Mouse (Mus musculus): ENCODE measurements around the gene Cacna1i. TPM values are rescaled to one million over a fixed set of nuclear protein-coding genes. Genes with fewer than 3 reads are reported as not detected.
A peak's percentile ranks its signal among the peaks of the same experiment; 100 is the strongest.

Cacna1i gene
- total RNA-seq, 2 experiments from 2014 or later = 0.10 TPM; not detected in 1

DNA sequence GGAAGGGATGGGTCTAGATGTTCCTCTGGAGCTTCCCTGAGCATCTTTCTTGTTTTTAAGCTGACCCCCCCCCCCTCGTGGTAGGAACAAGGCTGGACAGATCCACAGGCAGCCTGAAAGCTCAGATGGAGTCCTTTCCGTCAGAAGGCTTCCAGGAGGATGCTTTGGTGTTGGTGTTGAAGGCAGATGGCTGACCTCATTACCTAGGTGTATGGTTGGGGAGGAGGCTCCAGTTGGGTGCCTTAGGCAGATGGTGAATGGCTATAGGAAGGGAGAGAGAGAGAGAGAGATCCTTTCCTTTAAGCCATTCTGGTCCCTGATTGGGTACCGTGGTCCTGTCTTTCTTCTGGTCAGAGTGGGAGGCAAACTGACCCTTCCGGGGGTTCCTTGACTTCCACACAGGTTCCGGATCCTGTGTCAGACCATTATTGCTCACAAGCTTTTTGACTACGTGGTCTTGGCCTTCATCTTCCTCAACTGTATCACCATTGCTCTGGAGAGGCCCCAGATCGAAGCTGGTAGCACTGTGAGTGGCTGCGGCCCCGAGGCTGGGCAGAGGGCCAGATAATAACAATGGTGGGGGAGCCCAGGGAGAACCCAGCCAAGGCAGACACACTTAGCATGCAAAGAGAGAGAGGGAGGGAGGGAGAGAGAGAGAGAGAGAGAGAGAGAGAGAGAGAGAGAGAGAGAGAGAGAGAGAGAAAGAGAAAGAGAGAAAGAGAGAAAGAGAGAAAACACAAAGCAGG lies 86.4 kb downstream of the Cacna1i start:
- intact Hi-C loops (cut with DNase I) = no loop called here
- DNase-seq = no peak

DNA sequence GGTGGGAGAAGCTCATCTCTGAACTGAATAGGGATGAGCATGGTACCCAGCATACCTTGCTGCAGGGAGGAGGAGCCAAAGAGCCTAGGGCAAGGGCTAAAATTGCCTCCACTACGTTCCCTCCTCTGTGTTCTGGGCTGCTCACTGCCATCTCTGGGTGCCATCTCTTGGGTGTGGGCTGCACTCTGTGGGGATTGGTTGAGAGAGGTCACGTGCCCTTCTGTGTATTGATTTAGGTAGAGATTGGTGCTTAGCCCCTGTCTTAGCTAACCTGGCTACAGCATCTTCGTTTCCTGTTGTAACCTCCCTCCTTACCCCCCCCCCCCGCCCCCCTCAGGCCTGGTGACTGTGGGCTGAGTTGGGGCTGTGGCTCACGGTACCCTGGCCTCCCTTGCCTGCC lies 87.8 kb downstream of the Cacna1i start:
- no peak for DNase-seq
- intact Hi-C loops (cut with DNase I) = no loop called here

DNA sequence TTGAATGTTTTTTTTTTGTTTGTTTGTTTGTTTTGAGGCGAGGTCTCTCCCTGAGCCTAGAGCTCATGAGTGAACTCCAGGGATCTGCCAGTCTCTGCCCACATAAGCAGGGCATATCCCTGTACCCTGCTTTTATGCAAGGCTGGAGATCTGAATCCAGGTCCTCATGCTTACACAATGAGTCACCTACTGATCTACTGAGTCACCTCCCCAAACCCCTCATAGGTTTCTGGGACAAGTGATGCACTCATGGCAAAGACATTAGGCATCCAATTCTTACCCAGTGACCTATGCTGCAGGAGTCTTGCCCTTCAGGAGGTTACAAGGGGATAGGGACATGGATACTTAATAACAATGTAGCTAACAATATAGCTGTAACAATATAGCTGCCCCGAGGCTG lies 100.1 kb downstream of the Cacna1i start:
- intact Hi-C loops (cut with DNase I) = no loop called here
- no peak for DNase-seq

GRCm38 (mm10) chr15:80391791-80392190 lies 104.8 kb downstream of the Cacna1i start:
- DNase-seq = no peak
- intact Hi-C loops (cut with DNase I) = no loop called here

- intact Hi-C loops (cut with DNase I) = no loop called here
- no peak for DNase-seq
These were observed 108.0 kb downstream of the Cacna1i start for GRCm38 (mm10) chr15:80395035-80395434.

DNA sequence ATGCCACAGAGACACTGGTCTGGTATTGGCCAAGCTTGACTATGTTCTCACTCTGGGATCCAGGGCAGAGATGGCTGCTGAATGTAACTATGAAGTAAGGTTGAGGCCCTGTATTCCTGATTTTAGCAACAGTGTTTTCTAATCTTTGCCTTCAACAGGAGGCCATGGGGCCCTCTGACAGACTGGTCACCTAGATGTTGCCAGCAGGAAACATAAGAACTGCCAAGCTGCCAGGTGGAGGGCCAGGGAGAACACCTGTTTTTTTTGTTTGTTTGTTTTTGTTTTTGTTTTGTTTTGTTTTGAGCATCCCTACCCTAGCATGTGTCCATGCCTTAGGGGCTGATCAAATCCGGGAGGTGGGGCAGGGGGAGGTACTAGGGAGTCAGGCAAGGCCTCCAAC lies 112.4 kb downstream of the Cacna1i start:
- no peak for DNase-seq
- intact Hi-C loops (cut with DNase I) = no loop called here

- intact Hi-C loops (cut with DNase I) = no loop called here
- no peak for DNase-seq
These were observed 114.4 kb downstream of the Cacna1i start for GRCm38 (mm10) chr15:80401387-80401898.

DNA sequence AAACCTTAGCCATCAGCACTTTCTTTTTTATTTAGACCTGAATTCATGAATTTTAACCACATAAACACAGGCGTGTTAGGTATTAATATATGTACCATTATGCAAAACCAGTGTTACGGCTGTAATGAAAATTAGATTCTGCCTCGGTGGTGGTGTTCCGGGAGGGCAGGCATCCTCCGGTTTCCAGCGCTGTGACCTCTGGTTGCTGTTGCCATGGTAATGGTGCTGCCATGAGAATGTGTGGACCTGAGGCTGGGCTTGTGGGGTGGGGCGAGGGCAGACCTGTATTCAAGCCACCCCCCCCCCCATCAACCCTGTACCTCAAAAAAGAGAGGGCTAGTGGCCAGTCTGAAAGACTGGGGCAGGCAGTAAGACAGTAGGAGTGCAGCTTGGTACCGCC lies 114.9 kb downstream of the Cacna1i start:
- intact Hi-C loops (cut with DNase I) = no loop called here
- DNase-seq = no peak

GRCm38 (mm10) chr15:80407873-80408272 lies 120.8 kb downstream of the Cacna1i start:
- intact Hi-C loops (cut with DNase I) = no loop called here
- peak; percentile 13 to 18 for DNase-seq

GRCm38 (mm10) chr15:80410661-80411060 lies 123.6 kb downstream of the Cacna1i start:
- DNase-seq = no peak
- intact Hi-C loops (cut with DNase I) = no loop called here

GRCm38 (mm10) chr15:80413070-80413469 lies 126.0 kb downstream of the Cacna1i start:
- intact Hi-C loops (cut with DNase I) = no loop called here
- DNase-seq = no peak

DNA sequence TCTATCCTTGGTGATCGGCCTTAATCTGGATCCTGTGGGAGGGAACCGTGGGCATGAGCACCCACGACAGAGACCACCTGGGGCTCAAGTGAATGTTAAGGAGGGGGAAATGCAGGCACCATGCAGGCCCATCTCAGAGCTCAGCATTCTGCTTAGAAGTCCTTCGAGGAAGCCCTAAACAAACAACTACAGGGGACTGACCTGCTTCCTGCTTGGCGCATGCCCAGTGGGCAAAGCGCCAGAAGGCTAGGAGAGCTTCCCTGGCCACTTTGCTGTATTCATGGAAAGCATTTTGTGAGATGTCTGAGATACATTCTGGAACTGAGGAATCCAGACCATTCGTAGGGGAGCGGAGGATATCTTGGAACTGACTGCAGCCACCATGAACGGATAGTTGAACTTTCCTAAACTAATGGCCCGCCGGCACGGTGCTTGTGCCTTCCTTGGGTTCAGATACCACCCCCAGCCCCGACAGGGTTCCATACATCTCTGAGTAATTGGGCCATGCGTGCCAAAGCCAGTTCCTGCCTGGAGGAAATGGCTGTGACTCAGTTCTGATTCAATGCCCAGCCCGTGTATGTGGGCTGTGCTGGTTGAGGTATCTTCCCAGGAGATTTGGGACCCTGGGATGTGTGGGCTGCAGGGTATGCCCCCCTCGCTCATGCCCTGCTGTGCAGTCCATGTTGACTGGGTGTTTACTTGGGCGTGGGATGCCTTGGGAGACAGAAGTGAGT lies 127.1 kb downstream of the Cacna1i start:
- intact Hi-C loops (cut with DNase I) = no loop called here
- peak; percentile 49 to 52 for DNase-seq

DNA sequence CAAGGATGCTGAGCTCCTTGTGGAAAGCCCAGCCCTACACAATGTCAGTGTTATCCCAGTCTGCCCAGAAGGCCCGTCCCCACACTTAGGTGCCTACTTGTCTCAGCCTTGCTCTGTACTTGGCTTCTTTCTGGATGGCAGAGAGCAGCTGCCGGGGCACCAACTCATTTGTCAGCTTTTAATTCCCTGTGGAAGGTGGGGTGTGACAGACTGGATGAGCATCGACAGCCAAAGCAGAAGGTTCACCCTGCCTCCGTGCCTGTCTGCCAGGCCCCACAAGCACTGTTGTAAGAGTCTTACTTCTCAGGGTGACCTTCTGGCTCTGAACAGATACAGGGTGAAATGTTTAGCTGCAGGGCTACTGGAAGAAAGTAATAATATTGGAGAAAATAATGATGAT lies 128.1 kb downstream of the Cacna1i start:
- intact Hi-C loops (cut with DNase I) = no loop called here
- no peak for DNase-seq

DNA sequence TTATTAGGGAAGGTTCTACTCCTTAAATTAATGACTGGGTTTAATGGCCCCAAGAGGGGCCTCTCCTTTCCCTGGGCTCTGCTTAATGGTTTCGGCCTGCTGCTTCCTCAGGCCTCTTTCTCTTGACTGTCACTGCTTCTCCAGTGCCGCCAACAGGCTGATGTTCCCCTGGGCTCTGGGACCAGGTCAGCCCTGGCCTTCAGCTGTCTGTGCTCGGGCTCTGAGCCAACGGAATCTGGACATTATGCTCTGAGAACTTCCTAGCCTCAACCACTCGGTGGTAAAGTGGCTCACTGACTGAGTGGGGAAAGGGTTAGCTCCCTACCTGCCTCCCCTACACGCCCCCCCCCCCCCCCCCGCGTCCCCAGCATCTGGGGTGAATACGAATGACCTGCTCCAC lies 130.0 kb downstream of the Cacna1i start:
- intact Hi-C loops (cut with DNase I) = no loop called here
- no peak for DNase-seq

DNA sequence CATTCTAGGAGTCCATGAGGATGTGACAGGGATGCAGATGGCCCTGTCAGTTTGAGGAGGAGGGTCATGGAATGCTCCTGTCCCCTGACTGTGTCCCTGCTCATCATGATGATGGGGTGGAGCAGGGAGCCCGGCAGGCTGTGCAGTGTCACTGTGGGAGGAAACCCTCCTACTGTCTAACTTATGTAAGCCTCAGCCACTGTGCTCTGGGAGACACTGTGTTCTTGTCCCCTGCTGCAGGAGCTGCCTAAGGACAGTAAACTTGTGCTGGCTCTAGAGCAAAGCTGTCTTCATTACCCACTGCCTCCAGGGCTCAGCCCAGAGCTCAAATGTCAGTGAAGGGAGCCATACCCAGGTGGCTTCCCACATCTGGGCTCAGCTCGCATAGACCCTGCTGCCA lies 131.1 kb downstream of the Cacna1i start:
- DNase-seq = no peak
- intact Hi-C loops (cut with DNase I) = no loop called here

DNA sequence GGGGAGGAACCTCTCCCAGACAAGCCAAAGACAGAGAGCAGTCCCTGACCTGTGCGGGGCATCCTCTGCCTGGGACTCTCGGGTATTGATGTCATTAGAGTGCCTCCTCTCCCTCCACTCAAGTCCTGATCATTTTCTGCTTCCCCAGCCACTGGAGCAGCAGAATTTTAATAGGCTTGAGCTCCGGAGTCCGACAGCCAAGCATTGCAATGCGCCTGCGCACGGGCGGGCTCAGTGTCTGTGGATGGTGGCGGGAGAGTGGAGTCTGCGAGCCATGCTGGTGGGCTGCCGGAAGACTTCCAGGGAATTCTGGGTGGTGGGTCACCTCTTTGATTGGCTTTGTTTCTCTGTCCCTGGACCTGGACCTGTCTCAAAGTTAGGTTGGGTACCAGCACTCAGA lies 143.3 kb downstream of the Cacna1i start:
- DNase-seq = no peak
- intact Hi-C loops (cut with DNase I) = no loop called here

GRCm38 (mm10) chr15:80436961-80437360 lies 149.9 kb downstream of the Cacna1i start:
- DNase-seq = no peak
- intact Hi-C loops (cut with DNase I) = no loop called here

DNA sequence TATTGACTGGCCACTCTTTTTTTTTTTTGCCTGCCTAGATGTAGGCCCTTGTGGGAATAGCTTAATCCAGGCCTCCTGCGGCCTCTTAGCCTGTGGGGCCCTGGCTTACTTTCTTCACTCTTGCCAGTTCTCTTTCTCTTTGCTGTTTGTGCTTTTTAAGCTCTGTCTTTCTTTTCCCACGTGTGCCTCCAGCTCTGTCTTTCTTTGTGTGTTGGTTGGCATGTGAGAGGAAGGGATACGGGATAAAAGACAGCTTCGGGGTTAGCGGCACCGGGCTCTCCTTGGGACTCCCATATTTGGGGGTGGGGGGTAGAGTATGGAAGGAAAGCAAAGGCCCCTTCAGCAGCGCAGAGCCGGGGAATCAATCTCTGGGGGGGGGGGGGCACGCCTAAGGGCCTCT lies 151.0 kb downstream of the Cacna1i start:
- intact Hi-C loops (cut with DNase I) = no loop called here
- DNase-seq = no peak

- DNase-seq = no peak
- intact Hi-C loops (cut with DNase I) = no loop called here
These were observed 151.4 kb downstream of the Cacna1i start for GRCm38 (mm10) chr15:80438423-80438822.

DNA sequence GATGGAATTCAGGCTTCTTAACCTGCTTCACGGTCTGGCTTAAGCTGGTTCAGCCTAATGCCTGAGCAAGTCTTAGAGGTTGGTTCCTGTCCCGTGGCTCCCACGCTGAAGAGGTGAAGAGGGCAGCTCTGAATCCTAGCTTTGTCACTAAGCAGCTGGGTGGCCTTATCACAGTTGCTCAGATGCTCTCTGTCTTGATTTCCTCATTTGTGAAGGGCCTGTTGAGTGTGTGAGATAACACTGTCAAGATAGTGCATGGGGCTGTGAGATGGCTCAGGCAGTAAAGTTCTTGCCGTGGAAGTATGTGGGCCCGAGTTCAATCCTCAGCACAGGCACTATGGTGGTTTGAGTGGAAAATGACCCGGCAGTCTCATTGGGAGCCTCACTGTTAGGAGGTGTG lies 153.2 kb downstream of the Cacna1i start:
- intact Hi-C loops (cut with DNase I) = no loop called here
- DNase-seq = no peak

DNA sequence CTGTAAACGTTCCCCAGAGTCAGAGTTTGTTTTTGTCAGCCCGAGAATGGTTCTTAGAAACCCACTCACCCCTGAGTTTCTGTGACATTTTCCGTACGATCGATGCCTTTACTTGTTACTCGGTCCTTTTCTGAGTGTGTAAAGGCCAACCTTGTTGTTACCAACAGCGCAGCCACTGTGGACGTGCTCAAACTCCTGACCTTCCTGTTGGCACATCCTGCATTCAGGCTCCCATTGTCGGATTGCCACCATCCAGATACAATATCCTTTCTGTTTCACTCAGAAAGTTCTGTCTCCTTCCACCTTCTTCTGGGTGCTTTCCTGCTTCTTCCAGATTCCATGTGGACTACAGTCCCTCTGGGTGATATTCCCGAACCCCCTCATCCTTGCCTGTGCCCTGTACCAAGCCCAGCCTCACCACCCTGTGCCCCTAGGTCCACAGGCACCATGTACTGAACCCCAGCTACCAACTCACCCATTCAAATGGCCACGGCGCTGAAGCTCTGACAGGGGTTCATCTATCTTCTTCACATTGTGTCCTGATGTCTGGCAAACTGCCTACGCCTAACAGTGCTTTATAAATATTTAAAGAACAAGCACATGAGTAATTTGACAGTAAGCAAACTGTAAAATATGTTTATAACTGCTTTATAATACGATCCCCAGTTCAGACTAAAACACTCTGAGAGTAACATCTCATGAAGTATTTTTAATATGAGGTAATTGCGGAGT lies 159.1 kb downstream of the Cacna1i start:
- DNase-seq = no peak
- intact Hi-C loops (cut with DNase I) = no loop called here
